Mouse (Mus musculus) CH12.LX (cell line): ENCODE measurements around the gene Alyref2. TPM values are rescaled to one million over a fixed set of nuclear protein-coding genes. Genes with fewer than 3 reads are reported as not detected.

Experiments used
- DNase-seq: peaks from one replicate; pipeline ENCODE4 v3.0.0-alpha.2; 2013; ENCODE audit errors: extremely low read depth
- H3K27ac ChIP-seq: 2 replicates; pipeline ENCODE4 v1.5.1; 2012; ENCODE audit warnings: low read depth, mild to moderate bottlenecking, control low read depth, moderate library complexity; ENCODE audit not compliant: insufficient read depth
- H3K27me3 ChIP-seq: replicated peaks from 2 replicates; pipeline ENCODE3; 2012; ENCODE audit warnings: inconsistent platforms
- H3K36me3 ChIP-seq, 2 experiments: replicated peaks in 1 of 2; 2 replicates each; pipeline versions ENCODE3 to v1.6.1; 2012; ENCODE audit warnings: inconsistent platforms in 1 of 2, low read length in 1 of 2, mild to moderate bottlenecking in 1 of 2, mixed read lengths in 1 of 2, moderate library complexity in 1 of 2; ENCODE audit not compliant: control insufficient read depth in 1 of 2, insufficient read depth in 1 of 2
- H3K4me1 ChIP-seq, 2 experiments: 2 replicates each; pipeline ENCODE4 v1.6.1; 2012; ENCODE audit warnings: inconsistent platforms in 1 of 2, moderate library complexity in 1 of 2; ENCODE audit not compliant: insufficient read depth in 2 of 2, control insufficient read depth in 1 of 2
- H3K4me2 ChIP-seq: 2 replicates; pipeline ENCODE4 v1.6.1; 2012; ENCODE audit warnings: low read depth, mild to moderate bottlenecking, control low read depth; ENCODE audit not compliant: poor library complexity, insufficient read depth, severe bottlenecking
- H3K4me3 ChIP-seq, 3 experiments: fragments of 150-350 bp in 1 of 3; sonication (generic) in 1 of 3; replicated peaks in 1 of 3; 2 replicates each; pipeline versions ENCODE3 to v1.5.1; 2011 to 2012; ENCODE audit warnings: low read depth in 2 of 3, low read length in 2 of 3, mild to moderate bottlenecking in 2 of 3, moderate library complexity in 2 of 3, control low read depth in 1 of 3, improper control_type of control experiment in 1 of 3, inconsistent platforms in 1 of 3, mixed read lengths in 1 of 3; ENCODE audit not compliant: poor library complexity in 1 of 3
- H3K79me2 ChIP-seq: replicated peaks from 2 replicates; pipeline ENCODE4 v1.6.1; 2012; ENCODE audit warnings: mild to moderate bottlenecking, moderate library complexity; ENCODE audit not compliant: control insufficient read depth, poor library complexity, insufficient read depth, severe bottlenecking; ENCODE audit errors: extremely low read depth
- H3K9ac ChIP-seq: 2 replicates; pipeline ENCODE4 v1.6.1; 2012; ENCODE audit warnings: low read depth, mild to moderate bottlenecking, control low read depth, moderate library complexity; ENCODE audit not compliant: insufficient read depth
- H3K9me3 ChIP-seq: replicated peaks from 2 replicates; pipeline ENCODE3; 2012; ENCODE audit warnings: low read length, inconsistent platforms, mixed read lengths
- BHLHE40 ChIP-seq: IDR thresholded peaks from 2 replicates; pipeline ENCODE4 v1.6.1; 2011; ENCODE audit warnings: mild to moderate bottlenecking, low read depth, low read length, improper control_type of control experiment
- CHD2 ChIP-seq: IDR thresholded peaks from 2 replicates; pipeline ENCODE4 v1.6.1; 2011; ENCODE audit warnings: low read length, improper control_type of control experiment
- GABPA ChIP-seq: IDR thresholded peaks from 2 replicates; pipeline ENCODE4 v1.6.1; 2012; ENCODE audit warnings: low read depth, low read length, improper control_type of control experiment, inconsistent platforms; ENCODE audit not compliant: insufficient replicate concordance
- IRF4 ChIP-seq: IDR thresholded peaks from 2 replicates; pipeline ENCODE4 v1.6.1; 2014; ENCODE audit warnings: low read depth, mild to moderate bottlenecking, inconsistent platforms, low read length, improper control_type of control experiment
- JUN ChIP-seq: IDR thresholded peaks from 2 replicates; pipeline ENCODE4 v1.6.1; 2011; ENCODE audit warnings: low read depth, mild to moderate bottlenecking, low read length, improper control_type of control experiment, moderate library complexity; ENCODE audit not compliant: insufficient read depth
- KAT2A ChIP-seq: IDR thresholded peaks from 2 replicates; pipeline ENCODE4 v1.6.1; 2012; ENCODE audit warnings: low read length, improper control_type of control experiment, inconsistent platforms; ENCODE audit not compliant: insufficient replicate concordance
- MAFK ChIP-seq: IDR thresholded peaks from 2 replicates; pipeline ENCODE4 v1.6.1; 2011; ENCODE audit warnings: low read length, improper control_type of control experiment; ENCODE audit not compliant: insufficient replicate concordance
- MAX ChIP-seq: IDR thresholded peaks from 2 replicates; pipeline ENCODE4 v1.6.1; 2011; ENCODE audit warnings: low read length, improper control_type of control experiment
- RCOR1 ChIP-seq: conservative IDR thresholded peaks from 2 replicates; pipeline ENCODE4 v1.6.1; 2012; ENCODE audit warnings: low read depth, mild to moderate bottlenecking, inconsistent platforms, low read length, improper control_type of control experiment
- SIN3A ChIP-seq: IDR thresholded peaks from 2 replicates; pipeline ENCODE4 v1.6.1; 2012; ENCODE audit warnings: low read length, improper control_type of control experiment, inconsistent platforms
- SMC3 ChIP-seq: IDR thresholded peaks from 2 replicates; pipeline ENCODE4 v1.6.1; 2011; ENCODE audit warnings: low read depth, low read length, improper control_type of control experiment
- UBTF ChIP-seq: IDR thresholded peaks from 2 replicates; pipeline ENCODE4 v1.6.1; 2012; ENCODE audit warnings: low read depth, mild to moderate bottlenecking, inconsistent platforms, low read length, improper control_type of control experiment, moderate library complexity
- USF1 ChIP-seq: IDR thresholded peaks from 2 replicates; pipeline ENCODE4 v1.6.1; 2014; ENCODE audit warnings: low read depth, mild to moderate bottlenecking, inconsistent platforms, low read length, improper control_type of control experiment
- ZC3H11A ChIP-seq: IDR thresholded peaks from 2 replicates; pipeline ENCODE4 v1.6.1; 2012; ENCODE audit warnings: low read depth, mild to moderate bottlenecking, inconsistent platforms, low read length, improper control_type of control experiment
- ZKSCAN1 ChIP-seq: IDR thresholded peaks from 2 replicates; pipeline ENCODE4 v1.6.1; 2012; ENCODE audit warnings: low read depth, inconsistent platforms, low read length, improper control_type of control experiment, borderline replicate concordance
- ZMIZ1 ChIP-seq: IDR thresholded peaks from 2 replicates; pipeline ENCODE4 v1.6.1; 2012; ENCODE audit warnings: low read depth, mild to moderate bottlenecking, inconsistent platforms, low read length, improper control_type of control experiment
- dilution Hi-C: fragments of 300-500 bp; cut with MboI; formaldehyde crosslinking; loops from 2 replicates; pipeline ENCODE4 v1.14.3; 2020; ENCODE audit warnings: low sequenced_read_pairs; ENCODE audit not compliant: extremely low pct_unique_long_range_greater_than_20kb, extremely low pct_ligation_motif_present
- in situ Hi-C: fragments of 300-500 bp; cut with MboI; formaldehyde crosslinking; loops from 3 replicates; pipeline ENCODE4 v1.14.3; 2019; ENCODE audit warnings: low sequenced_read_pairs, low pct_ligation_motif_present, low pct_unique_long_range_greater_than_20kb, mixed read lengths
- polyA plus RNA-seq: library from polyadenylated mRNA; unstranded; fragments of >175 nt; gene quantifications from 2 replicates; pipeline ENCODE4 v1.2.1, GENCODE M21; 2012; ENCODE audit warnings: low read depth; ENCODE audit not compliant: insufficient read length
- total RNA-seq, 2 experiments: library from RNA; depleted of rRNA; stranded (reverse); fragments of 300-350 nt in 1 of 2; fragments of >200 nt in 1 of 2; gene quantifications; 2 replicates each; pipeline ENCODE4 v1.2.3; 2012 to 2014

Gene Alyref2
- total and polyA plus RNA-seq, 3 experiments, result 4.2 to 5.9 (median 4.9) TPM

- in situ Hi-C loops, result no loop called here
Measured at GRCm38 (mm10) chr1:171460551-171461503, 42.5 kb upstream of the Alyref2 start.

GRCm38 (mm10) chr1:171463133-171463532, 40.1 kb upstream of the Alyref2 start:
- no peaks in the 10 kb centered on the region for H3K79me2 ChIP-seq
- DNase-seq, result no peak
- H3K9ac ChIP-seq, result no peak overlapping the region
- no peaks in the 10 kb centered on the region for H3K9me3 ChIP-seq
- no peak for TF ChIP-seq ZC3H11A
- no peak for TF ChIP-seq MAX
- TF ChIP-seq BHLHE40, result no peak
- no peak for TF ChIP-seq IRF4
- TF ChIP-seq ZMIZ1, result no peak
- TF ChIP-seq USF1, result no peak
- no peak for TF ChIP-seq RCOR1
- no peak for TF ChIP-seq ZKSCAN1
- TF ChIP-seq KAT2A, result no peak
- no peak for TF ChIP-seq SMC3
- no peak for TF ChIP-seq MAFK
- no peak for TF ChIP-seq CHD2
- TF ChIP-seq JUN, result no peak
- no peak for TF ChIP-seq UBTF
- in situ Hi-C loops, result no loop called here
- no peaks in the 10 kb centered on the region for H3K36me3 ChIP-seq
- H3K4me2 ChIP-seq, result no peak overlapping the region
- dilution Hi-C loops, result no loop called here
- no peak overlapping the region for H3K4me3 ChIP-seq
- peaks cover 0 to 14% of the 10 kb centered on the region in 2 experiments; a peak in 2 of 4 replicates for H3K4me1 ChIP-seq
- no peak overlapping the region for H3K27ac ChIP-seq
- no peaks in the 10 kb centered on the region for H3K27me3 ChIP-seq

More at GRCm38 (mm10) chr1:171460551-171461503, 42.5 kb upstream of the Alyref2 start:
- no peak for TF ChIP-seq JUN
- no peak for TF ChIP-seq SIN3A
- TF ChIP-seq GABPA, result no peak
- no peak overlapping the region for H3K27ac ChIP-seq
- H3K9me3 ChIP-seq, result no peaks in the 10 kb centered on the region
- H3K4me3 ChIP-seq, result no peak overlapping the region
- H3K4me1 ChIP-seq, result peaks cover 0 to 3% of the 10 kb centered on the region in 2 experiments; a peak in 1 of 4 replicates
- no peaks in the 10 kb centered on the region for H3K36me3 ChIP-seq
- no peak overlapping the region for H3K9ac ChIP-seq
- dilution Hi-C loops, result no loop called here
- DNase-seq, result no peak
- no peaks in the 10 kb centered on the region for H3K79me2 ChIP-seq
- H3K4me2 ChIP-seq, result no peak overlapping the region
- no peaks in the 10 kb centered on the region for H3K27me3 ChIP-seq
